Mouse (Mus musculus) left cerebral cortex, postnatal 4 days (tissue): ENCODE measurements around the gene Pradc1. TPM values are rescaled to one million over a fixed set of nuclear protein-coding genes. Genes with fewer than 3 reads are reported as not detected.
"Not testable (repeated sequence)": the region's sequence is repeated elsewhere in the genome, so short reads cannot be mapped to it uniquely, and the experiment has no call there.

Experiments
- DNase-seq: peaks from one replicate; pipeline ENCODE4 v3.0.0-alpha.2; 2022
- intact Hi-C: fragments of 180-260 bp; cut with DNase I; formaldehyde crosslinking; loops from one replicate; pipeline ENCODE4 v1.15.1; 2025
- total RNA-seq, 2 experiments: library from RNA; stranded (reverse); gene quantifications; 2 replicates each; pipeline ENCODE4 v1.2.3; 2021

The Pradc1 gene
- total RNA-seq, 2 experiments from 2014 or later = 14.4 to 17.8 TPM

DNA sequence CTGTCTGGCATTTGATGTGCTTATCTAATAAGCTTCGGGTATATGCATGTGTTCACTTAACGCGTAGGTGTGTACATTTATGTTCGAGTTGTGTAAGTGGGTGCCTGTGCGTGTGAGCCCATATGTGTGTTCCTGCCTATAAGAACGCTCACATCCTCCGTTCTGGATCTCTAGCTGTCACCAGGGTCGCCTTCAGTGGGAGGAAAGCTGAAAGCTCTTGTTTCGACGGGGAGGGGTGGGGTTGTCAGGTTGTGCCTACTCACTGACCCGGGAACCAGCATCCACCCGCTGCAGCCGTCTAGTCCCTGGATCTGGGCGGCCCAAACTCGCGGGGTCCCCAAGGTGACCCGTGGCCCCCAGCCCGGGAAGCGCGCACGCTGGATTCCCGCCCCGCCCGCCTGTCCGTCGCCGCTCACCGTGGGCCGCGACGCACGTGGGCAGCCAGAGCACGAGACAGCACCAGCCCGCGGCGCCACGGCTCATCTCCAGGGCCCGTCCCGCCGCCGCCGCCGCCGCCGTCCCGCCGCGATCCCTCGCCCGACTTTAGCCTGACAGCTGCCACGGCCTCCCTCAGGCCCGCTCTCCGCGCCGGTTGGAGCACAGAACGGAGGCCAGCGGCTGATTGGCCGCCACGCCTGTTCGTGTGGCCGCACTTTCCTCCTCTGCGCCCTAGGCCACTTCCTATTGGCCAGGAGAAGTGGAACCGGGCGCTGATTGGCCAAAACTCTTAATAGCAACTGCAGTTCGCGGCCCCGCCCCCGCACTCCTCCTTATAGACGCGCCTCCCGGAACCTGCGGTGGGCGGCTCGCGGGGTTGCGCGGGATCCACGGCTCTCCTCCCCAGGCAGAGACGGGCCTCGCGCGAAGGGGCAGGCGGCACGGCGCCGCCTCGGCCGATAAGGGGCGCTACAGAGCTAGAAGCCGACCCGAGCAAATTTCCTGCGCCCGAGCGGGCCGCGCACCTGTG is 790 bp downstream of the Pradc1 start, which contains the start of gene Cct7:
Cct7 (plus strand) TSS at position 818 of the 967 bp plus-strand sequence.
- intact Hi-C loops = no loop called here
- DNase-seq = peak; percentile 99

- DNase-seq, intact Hi-C loops: not testable (repeated sequence)
Observed at GRCm38 (mm10) chr6:85450140-85450539, 1.6 kb downstream of the Pradc1 start.

DNA sequence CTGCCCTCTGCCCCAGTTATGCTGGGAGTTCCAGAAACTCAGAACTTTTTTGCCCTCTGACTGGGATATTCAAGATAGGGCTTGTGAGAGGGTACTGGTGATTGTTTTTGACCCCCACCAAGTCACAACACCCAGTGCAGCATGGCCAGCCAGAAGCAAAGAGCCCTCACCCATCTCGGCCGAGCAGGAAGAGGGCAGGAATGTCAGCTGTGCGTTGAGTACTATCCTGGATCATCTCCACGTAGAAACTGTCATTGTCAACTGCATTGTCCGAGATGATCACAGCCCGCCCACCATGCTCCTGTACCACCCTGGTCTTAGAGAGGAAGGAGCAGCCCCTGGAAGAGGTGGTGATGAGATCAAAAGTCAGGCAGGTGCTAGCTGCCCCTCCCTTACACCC is 4.4 kb downstream of the Pradc1 start:
- intact Hi-C loops = no loop called here
- no peak for DNase-seq

DNA sequence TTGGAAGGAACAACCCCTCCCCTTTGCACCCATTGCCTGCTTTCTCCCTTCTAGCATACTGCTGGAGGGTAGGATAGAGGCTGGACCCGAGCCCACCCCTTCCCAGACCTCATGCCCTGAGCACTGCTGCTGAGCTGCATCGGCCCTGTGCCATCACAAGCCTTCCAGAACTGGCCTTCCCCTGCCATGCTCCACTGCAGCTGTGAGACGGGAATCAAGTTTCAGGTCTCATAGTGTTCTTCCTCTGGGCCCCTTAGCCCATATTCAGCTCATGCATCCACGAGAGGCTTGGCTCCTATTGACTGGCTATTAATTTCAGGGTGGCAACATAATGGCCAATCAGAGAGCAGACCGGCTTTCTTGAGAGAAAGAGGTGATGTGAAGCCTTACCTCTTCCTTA is 6.5 kb downstream of the Pradc1 start:
- no peak for DNase-seq
- intact Hi-C loops = no loop called here

DNA sequence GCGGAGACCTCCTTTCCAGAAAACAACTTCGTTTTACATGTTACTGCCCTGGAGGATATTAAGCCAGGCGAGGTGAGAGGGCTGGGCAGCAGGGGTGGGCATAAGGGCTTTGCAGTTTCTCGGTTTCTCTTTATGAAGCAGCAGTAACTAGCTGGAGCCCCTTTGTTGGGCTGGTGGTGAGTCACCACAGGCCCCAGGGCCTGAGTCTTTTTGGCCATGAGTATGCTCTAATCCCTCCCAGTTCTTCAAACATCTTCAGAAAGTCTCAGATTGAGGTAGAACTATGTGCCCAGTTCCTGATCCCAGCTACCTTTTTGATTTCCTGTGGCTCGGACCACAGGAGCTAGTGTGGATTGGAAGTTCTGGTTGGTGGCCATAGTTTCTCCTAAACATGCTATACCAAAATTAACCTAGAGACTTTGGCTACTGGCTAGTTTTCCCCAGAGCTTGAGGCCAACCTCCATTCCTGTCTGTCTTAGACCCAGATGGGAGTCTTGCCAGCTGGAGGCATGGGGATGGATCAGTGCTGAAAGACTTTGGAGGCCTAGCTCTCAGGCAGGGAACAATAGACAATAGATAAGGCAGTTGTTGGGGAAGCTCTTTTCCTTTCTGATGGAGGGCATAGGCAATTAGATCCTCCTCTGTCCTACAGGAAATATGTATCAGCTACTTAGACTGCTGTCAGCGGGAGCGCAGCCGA is 7.4 kb downstream of the Pradc1 start:
- intact Hi-C loops = no loop called here
- no peak for DNase-seq

DNA sequence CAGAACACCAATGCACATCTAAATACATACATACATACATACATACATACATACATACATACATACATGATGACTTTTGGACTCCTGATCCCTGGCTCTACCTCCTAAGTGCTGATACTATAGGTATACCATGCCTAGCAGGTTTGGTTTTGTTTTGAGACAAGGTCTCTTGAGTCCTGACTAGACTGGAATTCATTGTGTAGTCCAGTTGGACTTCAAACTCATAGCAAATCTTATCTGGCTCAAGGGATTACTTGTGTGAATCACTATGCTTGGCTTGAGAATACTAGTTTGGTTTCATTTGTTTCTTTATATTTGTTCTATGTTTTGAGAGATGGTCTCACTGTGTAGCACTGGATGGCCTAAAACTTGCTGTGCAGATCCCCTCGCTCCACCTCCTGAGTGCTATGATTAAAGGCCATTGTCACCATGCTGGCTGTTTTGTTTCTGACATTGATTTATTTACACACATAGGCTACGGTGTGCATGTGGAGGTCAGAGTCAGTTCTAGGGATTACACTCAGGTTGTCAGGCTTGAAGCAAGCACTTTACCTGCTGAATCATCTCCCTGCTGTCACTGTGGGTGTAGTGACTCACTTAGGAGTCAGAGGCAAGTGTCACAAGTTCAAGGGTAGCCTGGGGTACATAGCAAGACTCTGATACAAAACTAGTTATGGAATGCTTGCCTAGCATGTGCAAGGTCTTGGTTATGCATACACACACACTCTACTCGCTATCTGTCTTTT is 8.1 kb downstream of the Pradc1 start:
- intact Hi-C loops = no loop called here
- DNase-seq = no peak

- intact Hi-C loops = no loop called here
- no peak for DNase-seq
Observed at GRCm38 (mm10) chr6:85441142-85441541, 10.6 kb downstream of the Pradc1 start.

DNA sequence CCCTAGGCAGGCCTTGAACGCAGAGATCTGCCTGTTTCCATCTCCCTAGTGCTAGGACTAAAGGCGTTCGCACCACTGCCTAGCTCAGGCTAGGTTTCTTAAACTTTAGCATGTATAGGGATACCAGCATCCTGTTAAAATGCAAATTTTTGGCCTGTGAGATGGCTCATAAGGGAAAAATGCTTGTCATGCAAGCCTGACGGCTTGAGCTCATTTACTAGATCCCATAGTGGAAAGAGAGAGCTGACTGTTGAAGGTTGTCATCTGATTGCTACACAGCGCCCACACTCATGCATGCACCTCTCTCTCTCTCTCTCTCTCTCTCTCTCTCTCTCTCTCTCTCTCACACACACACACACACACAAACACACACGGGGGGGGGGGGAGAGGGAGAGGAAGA is 15.1 kb downstream of the Pradc1 start:
- DNase-seq = no peak

DNA sequence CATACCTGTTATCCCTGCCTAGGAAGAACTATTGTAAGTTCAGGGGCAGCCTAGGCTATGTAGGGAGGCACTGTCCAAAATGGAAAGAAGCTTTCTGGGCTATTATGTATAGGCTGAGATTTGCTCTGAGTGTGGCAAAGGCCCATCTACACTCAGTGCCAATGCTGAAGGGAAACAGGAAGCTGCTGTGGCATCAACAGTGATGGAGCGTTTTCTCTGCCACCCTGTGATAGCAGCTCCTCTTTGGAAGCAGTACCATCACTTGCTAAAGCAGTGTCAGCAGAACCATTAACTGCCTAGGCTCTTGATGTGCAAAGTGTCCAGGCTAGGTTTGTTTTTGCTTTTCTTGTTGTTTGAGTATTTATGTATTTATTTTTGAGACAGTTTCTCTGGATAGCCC is 15.6 kb downstream of the Pradc1 start:
- intact Hi-C loops = no loop called here

More for the DNA sequence above, 15.1 kb downstream of the Pradc1 start:
- intact Hi-C loops = no loop called here

GRCm38 (mm10) chr6:85433865-85434264 is 17.9 kb downstream of the Pradc1 start:
- DNase-seq = no peak
- intact Hi-C loops = no loop called here

More for the DNA sequence above, 15.6 kb downstream of the Pradc1 start:
- DNase-seq = no peak

DNA sequence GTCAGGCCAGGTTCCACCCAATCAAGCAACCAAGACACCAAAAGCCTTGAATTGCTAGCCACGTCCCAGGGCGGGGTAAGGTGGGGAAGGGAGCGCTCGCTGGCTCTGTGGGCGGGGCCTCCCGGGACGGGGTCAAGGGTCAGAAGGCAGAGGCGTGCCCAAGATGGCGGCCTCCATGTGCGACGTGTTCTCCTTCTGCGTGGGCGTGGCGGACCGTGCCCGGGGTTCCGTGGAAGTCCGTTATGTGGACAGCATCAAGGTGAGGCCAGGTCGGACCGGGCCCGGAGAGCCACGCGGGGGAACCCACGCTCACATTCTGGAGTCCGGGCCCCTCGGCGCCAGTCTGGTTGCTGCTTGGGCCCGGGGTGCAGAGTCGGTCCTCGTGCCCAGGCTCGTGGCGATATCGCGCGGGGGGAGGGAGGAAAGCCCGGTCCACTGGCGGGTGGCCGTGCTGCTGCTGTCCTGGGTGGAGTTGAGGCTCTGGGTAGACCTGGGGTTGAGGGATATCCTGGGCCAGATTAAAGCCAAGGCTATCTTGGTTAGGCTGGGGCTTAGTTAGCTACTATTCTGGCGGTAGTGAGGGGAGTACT is 19.8 kb downstream of the Pradc1 start, which contains the start of gene Smyd5:
Smyd5 (plus strand) TSS at position 148 of the 590 bp plus-strand sequence.
- peak; percentile 83 for DNase-seq
- intact Hi-C loops = no loop called here

DNA sequence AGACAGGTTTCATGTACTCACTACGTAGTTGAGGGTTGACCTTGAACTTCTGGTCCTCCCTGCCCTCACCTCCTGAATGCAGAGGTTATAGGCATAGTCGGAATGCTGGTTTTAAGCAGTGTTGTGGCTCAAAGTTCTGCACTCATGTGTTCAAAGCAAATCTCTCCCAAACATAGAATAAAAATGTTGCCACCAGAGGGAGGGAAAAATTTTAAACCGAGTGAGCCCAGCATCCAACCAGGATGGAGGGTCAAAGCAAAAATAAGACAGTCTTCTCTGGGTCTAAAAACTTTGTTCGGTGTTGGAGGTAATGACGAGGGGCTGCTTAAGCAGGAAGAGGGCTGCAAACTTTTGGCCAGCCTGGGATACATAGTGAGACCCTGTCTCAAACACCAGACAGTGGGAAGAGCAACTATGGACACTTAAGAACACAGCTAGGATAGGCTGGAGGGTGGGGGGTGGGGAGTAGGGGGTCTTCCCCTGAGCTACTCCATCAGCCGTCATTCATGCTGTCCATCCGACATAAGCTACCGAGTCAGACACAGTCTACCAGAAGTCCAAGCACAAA is 20.4 kb downstream of the Pradc1 start:
- no peak for DNase-seq
- intact Hi-C loops = no loop called here

DNA sequence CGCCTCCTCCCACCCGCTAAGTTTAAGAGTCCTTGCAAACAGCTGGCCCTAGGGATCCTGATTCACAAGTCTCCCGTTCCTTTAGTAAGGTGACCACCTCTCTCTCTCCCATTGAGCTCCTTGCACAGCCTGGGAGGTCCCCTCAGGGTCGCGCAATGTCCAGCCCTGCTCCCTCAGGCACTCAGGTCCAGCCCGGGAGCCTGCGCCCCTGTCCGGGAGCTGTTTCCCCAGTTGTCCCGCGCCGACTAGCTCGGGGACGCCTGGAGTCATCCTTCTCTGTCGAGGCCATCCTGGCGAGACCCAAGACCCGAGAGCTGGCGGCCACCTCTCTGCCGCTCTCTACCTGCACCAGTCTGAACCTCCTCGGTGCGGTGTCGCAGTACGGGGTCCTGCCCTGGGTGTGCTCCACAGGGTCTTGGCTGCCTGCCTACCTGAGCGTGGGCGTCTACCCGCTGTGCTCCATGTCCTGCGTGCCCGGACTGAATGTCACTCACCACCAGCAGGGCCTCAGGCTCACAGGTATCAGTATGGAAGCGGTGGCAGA is 27.9 kb downstream of the Pradc1 start, which contains the start of gene Noto:
Noto (plus strand) TSS at position 51 of the 544 bp plus-strand sequence.
- intact Hi-C loops = no loop called here
- DNase-seq = no peak

- intact Hi-C loops = no loop called here
- DNase-seq = no peak
Observed at GRCm38 (mm10) chr6:85419150-85419549, 32.6 kb downstream of the Pradc1 start.

DNA sequence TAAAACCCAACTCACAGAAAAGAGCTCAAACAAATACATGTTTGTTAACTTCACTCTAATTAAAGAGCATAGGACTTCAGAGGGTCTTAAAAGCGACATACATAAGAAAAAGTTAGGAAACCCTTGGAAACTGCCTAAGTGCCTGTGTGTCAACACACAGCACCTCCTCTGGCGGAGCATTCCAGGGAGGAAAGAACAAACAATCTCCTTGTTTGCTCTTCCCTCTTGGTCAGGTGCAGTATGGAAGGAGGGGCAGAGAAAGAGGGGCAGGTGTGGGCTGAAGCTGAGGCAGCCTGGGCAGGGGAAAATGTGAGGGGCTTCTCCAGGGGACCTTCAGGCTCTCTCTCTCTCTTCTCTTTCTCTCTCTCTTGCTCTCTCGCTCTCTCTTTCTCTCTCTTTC is 35.9 kb downstream of the Pradc1 start:
- intact Hi-C loops = no loop called here
- no peak for DNase-seq

GRCm38 (mm10) chr6:85410771-85411273 is 40.9 kb downstream of the Pradc1 start:
- peak; percentile 61 for DNase-seq
- intact Hi-C loops = loop anchor here (2.0 kb wide), 1 partner anchor 250 kb away; no protein-coding TSS in a partner anchor

DNA sequence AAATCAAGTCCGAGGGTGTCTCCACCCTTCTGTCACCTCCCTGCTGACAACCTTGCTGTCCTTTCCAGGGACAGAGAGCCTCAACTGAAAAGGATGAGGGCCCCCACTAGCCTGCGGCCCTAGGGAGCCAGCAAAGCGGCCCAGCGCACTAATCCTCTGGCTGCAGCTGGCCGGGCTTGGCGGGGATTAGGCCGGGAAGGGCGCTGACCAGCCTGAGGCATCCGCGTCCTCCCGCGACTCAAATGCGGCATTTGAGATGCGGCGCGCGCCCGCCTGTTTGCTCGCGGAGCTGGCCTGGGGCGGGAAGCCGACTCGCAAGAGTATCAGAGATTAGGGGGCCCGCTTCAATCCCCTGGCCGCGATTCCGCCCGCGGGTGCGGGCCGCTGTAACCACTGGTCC is 42.8 kb downstream of the Pradc1 start:
- DNase-seq = no peak
- intact Hi-C loops = no loop called here

- intact Hi-C loops = no loop called here
- no peak for DNase-seq
Observed at GRCm38 (mm10) chr6:85403039-85403438, 48.7 kb downstream of the Pradc1 start.

- DNase-seq = no peak
- intact Hi-C loops = no loop called here
Observed at GRCm38 (mm10) chr6:85402613-85403012, 49.2 kb downstream of the Pradc1 start.
